In the genomic region with DNA sequence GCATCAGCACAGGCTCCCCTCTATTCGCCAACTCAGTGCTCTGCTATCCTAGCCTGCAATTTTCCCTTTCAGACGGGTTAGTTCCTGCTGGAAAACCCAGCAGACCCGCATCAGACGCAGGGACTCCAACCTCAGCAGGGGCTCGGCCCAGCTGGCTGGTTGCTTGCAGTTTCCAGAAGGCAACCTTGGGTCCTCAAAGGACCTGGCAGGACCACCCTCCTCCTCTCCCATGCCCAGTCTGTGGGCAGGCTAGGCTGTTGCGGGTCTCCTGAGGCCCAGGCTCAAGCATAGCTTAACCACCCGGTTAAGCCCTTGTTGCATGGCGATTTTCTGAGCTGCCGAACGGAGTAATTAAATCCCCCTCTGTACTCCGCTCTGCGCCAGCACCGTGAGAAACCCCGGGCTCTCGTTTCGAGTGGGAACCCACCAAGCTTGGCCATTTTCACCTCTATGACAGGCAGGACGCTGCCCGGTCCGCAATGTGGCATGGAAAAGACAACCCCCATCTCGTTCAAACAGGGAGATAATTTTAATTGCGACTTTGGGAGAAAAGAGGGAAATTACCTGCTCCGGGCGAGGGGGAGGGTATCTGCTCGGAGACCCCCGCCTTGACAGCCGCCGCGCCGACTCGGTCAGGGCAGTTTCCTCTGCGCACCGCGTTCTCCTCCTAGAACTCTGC, we compare ENCODE assay signal across 9 mouse cellular contexts. TPM values are rescaled to one million over a fixed set of nuclear protein-coding genes. Genes with fewer than 3 reads are reported as not detected.
DNase-seq lines count a peak whose midpoint lies in the region; ATAC-seq and TF ChIP-seq lines count a peak whose summit lies in the region.
"Had no signal": no experiment of that assay in that cellular context is flagged by ENCODE, and none has a peak within 500 bp of the region (broad histone marks: within the 10 kb centered on the region; RNA-seq: fewer than 3 reads in every experiment).

No protein-coding gene starts in this region.

- no peaks in the 10 kb centered on the region for H3K9me3 ChIP-seq in forebrain, embryonic 13.5 days (replicated peaks)
- H3K9me3 ChIP-seq in limb, embryonic 11.5 days (ENCODE audit: control insufficient read depth, low read length): no peaks in the 10 kb centered on the region

- no peak overlapping the region for H3K9ac ChIP-seq in forebrain, embryonic 13.5 days
- H3K9ac ChIP-seq in limb, embryonic 11.5 days (ENCODE audit: low read length): no peak overlapping the region

- intact Hi-C loops in left cerebral cortex, adult 2 months (cut with DNase I): loop anchor here (5.0 kb wide), 1 partner anchor 251 kb away; the partner anchor contains the start of gene Eefsec

- no peak for ATAC-seq in forebrain, embryonic 13.5 days
- ATAC-seq in limb, embryonic 11.5 days (ENCODE audit: insufficient number of reproducible peaks, low FRiP score, low TSS enrichment, low read depth): no peak

- no peak for TF ChIP-seq CTCF in left cerebral cortex, adult 2 months (IDR thresholded peaks at IDR 0.05)

- WGBS in forebrain, embryonic 13.5 days: under 1% methylated on average over 33 of the region's 33 CpGs
- under 1% methylated on average over 33 of the region's 33 CpGs for WGBS in limb, embryonic 11.5 days

- H3K4me3 ChIP-seq in left cerebral cortex, adult 2 months: peak overlapping the region; percentile 34
- peak overlapping the region; percentile 38 for H3K4me3 ChIP-seq in forebrain, embryonic 13.5 days
- H3K4me3 ChIP-seq in limb, embryonic 11.5 days (ENCODE audit: low read depth, low read length): peak overlapping the region; percentile 38

- peaks cover 47% of the 10 kb centered on the region for H3K4me1 ChIP-seq in forebrain, embryonic 13.5 days
- peaks cover 36% of the 10 kb centered on the region for H3K4me1 ChIP-seq in limb, embryonic 11.5 days (ENCODE audit: control insufficient read depth, insufficient read depth, low read length)

- no peak for DNase-seq in left cerebral cortex, adult 2 months (ENCODE audit: extremely low spot score in 1 of 2, low spot score in 2 of 2)
- no peak for DNase-seq in left cerebral cortex, adult 8-10 months (ENCODE audit: low spot score in 2 of 2)
- DNase-seq in limb, embryonic 11.5 days (ENCODE audit: low spot score): peak; percentile 68
- DNase-seq in retina, embryonic 14.5 days (ENCODE audit: low spot score): peak; percentile 39
- no peak for DNase-seq in frontal cortex, adult 2 months (ENCODE audit: extremely low spot score in 1 of 2, low spot score in 1 of 2)
- no peak for DNase-seq in left cerebral cortex, adult 11 months (ENCODE audit: low spot score)
- no peak for DNase-seq in cerebellum, adult 11-12 months

- peak overlapping the region; percentile 56; the same call in 1 of the 2 replicates for H3K4me2 ChIP-seq in forebrain, embryonic 13.5 days
- H3K4me2 ChIP-seq in limb, embryonic 11.5 days (ENCODE audit: low read depth, severe bottlenecking): peak overlapping the region; percentile 84; the same call in 1 of the 2 replicates

- no peaks in the 10 kb centered on the region for H3K36me3 ChIP-seq in forebrain, embryonic 13.5 days (ENCODE audit: poor library complexity, severe bottlenecking)
- H3K36me3 ChIP-seq in limb, embryonic 11.5 days (ENCODE audit: control insufficient read depth, insufficient read depth, low read length): no peaks in the 10 kb centered on the region

- no peak overlapping the region; the same call in 1 of the 2 replicates for H3K27ac ChIP-seq in left cerebral cortex, adult 2 months
- no peak overlapping the region for H3K27ac ChIP-seq in forebrain, embryonic 13.5 days
- no peak overlapping the region for H3K27ac ChIP-seq in limb, embryonic 11.5 days (replicated peaks; ENCODE audit: low read depth, low read length)

- peaks cover 100% of the 10 kb centered on the region for H3K27me3 ChIP-seq in forebrain, embryonic 13.5 days
- H3K27me3 ChIP-seq in limb, embryonic 11.5 days (ENCODE audit: control insufficient read depth, insufficient read depth, low read length): peaks cover 100% of the 10 kb centered on the region

RNA-seq across cellular contexts. Expression of gene Gata2, which starts 2.5 kb away (rescaled TPM):
- 1 to 10 TPM; 8.4 to 8.5 TPM for total RNA-seq in left cerebral cortex, adult 2 months (2021)
- total RNA-seq in left cerebral cortex, adult 8-10 months (2022): 1 to 10 TPM; 4.4 to 6.8 (median 6.2) TPM
- polyA plus RNA-seq in forebrain, embryonic 13.5 days (2015; fragmentation: Nextera tagmentation; extraction: Ambion mirVana): 2.3 and 3.2 TPM in 2 replicates
- polyA plus RNA-seq in limb, embryonic 11.5 days (2014; fragmentation: Nextera tagmentation; extraction: Ambion mirVana): 1.9 and 4.0 TPM in 2 replicates
- 5.7 and 7.4 TPM in 2 replicates for polyA plus RNA-seq in frontal cortex, adult 2 months (2012; rRNA removed)

RNA-seq across cellular contexts. Expression of gene Dnajb8, which starts 25.9 kb away (rescaled TPM):
- total RNA-seq in left cerebral cortex, adult 2 months (2021): not detected
- not detected for total RNA-seq in left cerebral cortex, adult 8-10 months (2022)
- polyA plus RNA-seq in forebrain, embryonic 13.5 days (2015; fragmentation: Nextera tagmentation; extraction: Ambion mirVana): not detected in 2 replicates
- not detected in 2 replicates for polyA plus RNA-seq in limb, embryonic 11.5 days (2014; fragmentation: Nextera tagmentation; extraction: Ambion mirVana)
- not detected in 2 replicates for polyA plus RNA-seq in frontal cortex, adult 2 months (2012; rRNA removed)
- total RNA-seq: liver, adult 2 months had no signal
- polyA plus RNA-seq: liver, adult 2 months had no signal

Comparison
In these comparisons a context has a peak if more than half of its experiments do, and no peak if none do; other contexts are left out.
1. DNase-seq: peak in limb, embryonic 11.5 days (single experiment) and retina, embryonic 14.5 days (single experiment); none in left cerebral cortex, adult 2 months (0 of 2), left cerebral cortex, adult 8-10 months (0 of 2), frontal cortex, adult 2 months (0 of 2), left cerebral cortex, adult 11 months (single experiment) and cerebellum, adult 11-12 months (single experiment).
2. Peak in every context shown above with its lines, with median percentiles within 50 percentile points of each other: H3K4me3 ChIP-seq.